Mouse (Mus musculus): ENCODE data around the gene Rassf6. TPM values are rescaled to one million over a fixed set of nuclear protein-coding genes. Genes with fewer than 3 reads are reported as not detected.

The Rassf6 gene
- total and polyA plus RNA-seq, 2 experiments from 2014 or later: 0.76 to 1.2 TPM

- Histone ChIP-seq H3K36me3 (ENCODE audit: insufficient read depth) (no peaks in the 10 kb centered on the region), H3K27ac (ENCODE audit: low read depth, low read length) (no peak overlapping the region), H3K4me2 (ENCODE audit: low read depth) (no peak overlapping the region), H3K9me3 (ENCODE audit: low read length) (no peaks in the 10 kb centered on the region), H3K4me1 (ENCODE audit: insufficient read depth) (no peaks in the 10 kb centered on the region), H3K9ac (no peak overlapping the region), H3K4me3 (ENCODE audit: low read depth, low read length) (no peak overlapping the region), H3K27me3 (ENCODE audit: insufficient read depth, low read length) (no peaks in the 10 kb centered on the region)
- DNase-seq (no peak), ATAC-seq (no peak)
- no peak for TF ChIP-seq CTCF (IDR thresholded peaks at IDR 0.05; ENCODE audit: low read depth)
- 89% methylated on average over 9 of the region's 9 CpGs for WGBS
These were observed 62.7 kb downstream of the Rassf6 start for GRCm38 (mm10) chr5:90577751-90578150.

- TF ChIP-seq CTCF (IDR thresholded peaks at IDR 0.05; ENCODE audit: low read depth): no peak
- DNase-seq (no peak), ATAC-seq (no peak)
- Histone ChIP-seq H3K27ac (ENCODE audit: low read depth, low read length) (no peak overlapping the region), H3K9me3 (ENCODE audit: low read length) (no peaks in the 10 kb centered on the region), H3K4me3 (ENCODE audit: low read depth, low read length) (no peak overlapping the region), H3K4me1 (ENCODE audit: insufficient read depth) (no peaks in the 10 kb centered on the region), H3K9ac (no peak overlapping the region), H3K36me3 (ENCODE audit: insufficient read depth) (no peaks in the 10 kb centered on the region), H3K27me3 (ENCODE audit: insufficient read depth, low read length) (no peaks in the 10 kb centered on the region), H3K4me2 (ENCODE audit: low read depth) (no peak overlapping the region)
- 40% methylated on average over 3 of the region's 3 CpGs for WGBS
These were observed 69.2 kb downstream of the Rassf6 start for GRCm38 (mm10) chr5:90571216-90571615.

DNA sequence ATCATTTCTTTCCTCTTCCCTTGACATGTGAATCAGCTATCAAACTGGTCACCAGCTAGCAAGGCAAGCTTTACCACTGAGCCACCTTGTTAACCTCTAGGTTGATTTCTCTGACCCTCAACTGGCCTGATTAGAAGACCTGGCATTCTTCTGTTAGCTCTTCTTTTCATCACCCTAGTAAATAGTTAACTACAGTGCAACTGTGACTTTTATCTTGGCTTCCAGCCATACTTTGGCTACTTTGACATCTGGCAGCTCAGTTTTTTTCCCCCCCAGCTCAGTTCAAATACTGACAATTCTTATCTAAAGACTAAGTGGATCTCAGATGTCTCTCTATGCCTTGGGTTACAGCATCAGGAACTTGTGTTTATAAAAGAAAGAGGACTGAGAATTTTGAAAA is 72.1 kb downstream of the Rassf6 start:
- H3K4me1 ChIP-seq (ENCODE audit: insufficient read depth): no peaks in the 10 kb centered on the region
- no peaks in the 10 kb centered on the region for H3K27me3 ChIP-seq (ENCODE audit: insufficient read depth, low read length)
- no peak for ATAC-seq
- no peak overlapping the region for H3K4me3 ChIP-seq (ENCODE audit: low read depth, low read length)
- H3K9ac ChIP-seq: no peak overlapping the region
- no peak for DNase-seq
- TF ChIP-seq CTCF (IDR thresholded peaks at IDR 0.05; ENCODE audit: low read depth): no peak
- no peaks in the 10 kb centered on the region for H3K36me3 ChIP-seq (ENCODE audit: insufficient read depth)
- no peak overlapping the region for H3K27ac ChIP-seq (ENCODE audit: low read depth, low read length)
- H3K4me2 ChIP-seq (ENCODE audit: low read depth): no peak overlapping the region
- no peaks in the 10 kb centered on the region for H3K9me3 ChIP-seq (ENCODE audit: low read length)

- Histone ChIP-seq H3K4me1 (ENCODE audit: insufficient read depth) (no peaks in the 10 kb centered on the region), H3K9me3 (ENCODE audit: low read length) (no peaks in the 10 kb centered on the region), H3K27ac (ENCODE audit: low read depth, low read length) (no peak overlapping the region), H3K9ac (no peak overlapping the region), H3K27me3 (ENCODE audit: insufficient read depth, low read length) (no peaks in the 10 kb centered on the region), H3K4me3 (ENCODE audit: low read depth, low read length) (no peak overlapping the region), H3K4me2 (ENCODE audit: low read depth) (no peak overlapping the region), H3K36me3 (ENCODE audit: insufficient read depth) (no peaks in the 10 kb centered on the region)
- WGBS: 82% methylated on average over 5 of the region's 5 CpGs
- DNase-seq: no peak
- no peak for ATAC-seq
- TF ChIP-seq CTCF (IDR thresholded peaks at IDR 0.05; ENCODE audit: low read depth): no peak
These were observed 72.7 kb downstream of the Rassf6 start for GRCm38 (mm10) chr5:90567788-90568187.

- Histone ChIP-seq H3K27ac (ENCODE audit: low read depth, low read length) (no peak overlapping the region; the same call in 1 of the 2 replicates), H3K4me2 (ENCODE audit: low read depth) (no peak overlapping the region), H3K9ac (no peak overlapping the region), H3K4me1 (ENCODE audit: insufficient read depth) (no peaks in the 10 kb centered on the region), H3K9me3 (ENCODE audit: low read length) (no peaks in the 10 kb centered on the region), H3K27me3 (ENCODE audit: insufficient read depth, low read length) (no peaks in the 10 kb centered on the region), H3K4me3 (ENCODE audit: low read depth, low read length) (no peak overlapping the region), H3K36me3 (ENCODE audit: insufficient read depth) (no peaks in the 10 kb centered on the region)
- WGBS: 64% methylated on average over 6 of the region's 6 CpGs
- ATAC-seq (peak; percentile 67), DNase-seq (peak; percentile 30)
- TF ChIP-seq CTCF (IDR thresholded peaks at IDR 0.05; ENCODE audit: low read depth): no peak
These were observed 75.3 kb downstream of the Rassf6 start for GRCm38 (mm10) chr5:90565205-90565604.

GRCm38 (mm10) chr5:90564161-90564560 is 76.3 kb downstream of the Rassf6 start:
- no peak overlapping the region for H3K4me2 ChIP-seq (ENCODE audit: low read depth)
- no peaks in the 10 kb centered on the region for H3K27me3 ChIP-seq (ENCODE audit: insufficient read depth, low read length)
- no peaks in the 10 kb centered on the region for H3K9me3 ChIP-seq (ENCODE audit: low read length)
- H3K4me1 ChIP-seq (ENCODE audit: insufficient read depth): no peaks in the 10 kb centered on the region
- no peak overlapping the region for H3K4me3 ChIP-seq (ENCODE audit: low read depth, low read length)
- no peaks in the 10 kb centered on the region for H3K36me3 ChIP-seq (ENCODE audit: insufficient read depth)
- DNase-seq: no peak
- no peak for ATAC-seq
- 85% methylated on average over 4 of the region's 4 CpGs for WGBS
- no peak overlapping the region for H3K27ac ChIP-seq (ENCODE audit: low read depth, low read length)
- TF ChIP-seq CTCF (IDR thresholded peaks at IDR 0.05; ENCODE audit: low read depth): no peak
- H3K9ac ChIP-seq: no peak overlapping the region

DNA sequence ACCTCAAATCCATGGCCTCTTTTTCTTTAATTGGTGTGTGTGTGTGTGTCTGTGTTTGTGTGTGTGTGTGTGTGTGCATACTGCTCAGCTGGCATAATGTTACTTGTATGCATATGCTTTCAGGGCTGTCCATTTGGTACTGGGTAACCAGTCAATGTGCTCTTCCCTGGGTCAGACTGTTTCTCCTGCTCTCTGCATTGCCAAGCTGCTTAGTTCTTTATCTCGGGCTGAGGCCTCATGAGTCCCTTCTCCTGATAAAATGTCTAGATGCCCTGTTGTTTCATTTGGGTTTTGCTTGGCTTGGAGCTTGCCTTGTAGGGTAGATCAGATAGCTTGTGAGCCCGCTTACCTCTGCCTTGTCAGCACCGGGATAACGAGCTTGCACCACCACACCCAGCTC is 77.6 kb downstream of the Rassf6 start:
- ATAC-seq (no peak), DNase-seq (no peak)
- Histone ChIP-seq H3K9ac (no peak overlapping the region), H3K9me3 (ENCODE audit: low read length) (no peaks in the 10 kb centered on the region), H3K36me3 (ENCODE audit: insufficient read depth) (no peaks in the 10 kb centered on the region), H3K4me1 (ENCODE audit: insufficient read depth) (no peaks in the 10 kb centered on the region), H3K4me2 (ENCODE audit: low read depth) (no peak overlapping the region), H3K27ac (ENCODE audit: low read depth, low read length) (no peak overlapping the region), H3K27me3 (ENCODE audit: insufficient read depth, low read length) (no peaks in the 10 kb centered on the region), H3K4me3 (ENCODE audit: low read depth, low read length) (no peak overlapping the region)
- WGBS: 81% methylated on average over 4 of the region's 4 CpGs
- TF ChIP-seq CTCF (IDR thresholded peaks at IDR 0.05; ENCODE audit: low read depth): no peak
